Mouse (Mus musculus) layer of hippocampus, adult 11-12 months (tissue): ENCODE data around the gene Tnc.

Source experiments
- DNase-seq: peaks from one replicate; pipeline ENCODE4 v3.0.0; 2022; ENCODE audit warnings: low spot score

The Tnc gene

GRCm38 (mm10) chr4:64025591-64025990 lies 21.2 kb downstream of the Tnc start:
- DNase-seq, result no peak

- no peak for DNase-seq
These were observed 22.6 kb downstream of the Tnc start for GRCm38 (mm10) chr4:64024041-64024779.

- DNase-seq, result no peak
These were observed 25.8 kb downstream of the Tnc start for GRCm38 (mm10) chr4:64020930-64021589.

DNA sequence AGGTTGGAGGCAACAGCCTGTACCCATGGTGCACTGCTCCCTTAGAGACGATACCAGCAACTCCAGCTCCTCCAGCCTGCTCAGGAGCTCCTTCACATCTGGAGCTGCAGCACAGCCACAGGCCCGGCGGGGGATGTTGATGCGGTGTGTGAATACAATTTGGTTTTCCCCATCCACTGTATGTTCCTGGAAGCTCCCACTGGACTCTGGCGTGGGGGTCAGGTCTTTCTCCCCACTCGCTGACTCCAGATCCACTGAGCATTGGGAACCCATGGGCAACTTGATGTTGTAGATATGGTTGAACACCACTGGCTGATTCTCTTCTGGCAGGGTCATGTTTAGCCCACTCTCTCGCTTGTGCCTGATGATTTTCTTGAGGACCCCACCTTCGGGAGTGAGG lies 26.7 kb downstream of the Tnc start:
- no peak for DNase-seq

GRCm38 (mm10) chr4:64011308-64011707 lies 35.5 kb downstream of the Tnc start:
- no peak for DNase-seq

- DNase-seq, result no peak
These were observed 36.9 kb downstream of the Tnc start for GRCm38 (mm10) chr4:64009936-64010335.

- no peak for DNase-seq
These were observed 41.6 kb downstream of the Tnc start for GRCm38 (mm10) chr4:64005198-64005597.

GRCm38 (mm10) chr4:64003677-64004076 lies 43.1 kb downstream of the Tnc start:
- DNase-seq, result no peak

DNA sequence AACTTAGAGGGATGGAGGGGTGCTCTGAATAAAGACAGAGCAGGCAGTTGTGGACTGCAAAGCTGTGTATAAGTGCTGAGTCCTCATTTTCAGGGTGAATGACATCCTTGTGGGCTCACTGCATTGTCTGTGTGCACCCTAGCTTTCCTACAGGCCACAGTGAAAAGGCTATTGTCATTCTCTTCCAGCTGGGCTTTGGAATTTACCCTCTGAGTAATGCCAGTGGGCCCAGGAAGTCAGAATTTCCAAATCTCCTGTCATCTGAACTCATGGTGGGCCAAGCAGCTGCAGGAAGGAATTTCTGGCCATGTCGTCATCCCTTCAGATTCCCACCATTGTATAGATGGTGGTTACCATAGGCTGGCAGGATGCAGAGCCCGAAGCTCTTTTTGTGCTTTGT lies 44.6 kb downstream of the Tnc start:
- no peak for DNase-seq

DNA sequence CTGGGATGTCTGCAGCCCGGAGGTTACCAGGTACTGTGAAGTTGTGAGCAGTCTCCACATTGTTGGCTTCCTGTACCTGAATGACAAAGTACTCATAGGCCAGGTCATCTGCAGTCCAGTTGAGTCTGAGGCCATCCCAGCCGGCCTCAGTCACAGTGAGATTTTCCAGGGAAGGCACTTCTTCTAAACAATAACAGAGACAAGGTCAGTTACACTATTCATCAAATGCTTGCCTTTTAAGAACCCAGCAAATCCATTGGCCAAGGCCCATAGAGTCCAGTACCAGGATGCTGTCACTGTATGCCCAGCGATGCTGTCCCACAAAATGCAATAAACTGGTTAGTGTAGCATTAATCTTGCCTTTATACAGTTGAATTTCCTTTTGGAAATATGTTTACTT lies 46.0 kb downstream of the Tnc start:
- DNase-seq, result no peak

DNA sequence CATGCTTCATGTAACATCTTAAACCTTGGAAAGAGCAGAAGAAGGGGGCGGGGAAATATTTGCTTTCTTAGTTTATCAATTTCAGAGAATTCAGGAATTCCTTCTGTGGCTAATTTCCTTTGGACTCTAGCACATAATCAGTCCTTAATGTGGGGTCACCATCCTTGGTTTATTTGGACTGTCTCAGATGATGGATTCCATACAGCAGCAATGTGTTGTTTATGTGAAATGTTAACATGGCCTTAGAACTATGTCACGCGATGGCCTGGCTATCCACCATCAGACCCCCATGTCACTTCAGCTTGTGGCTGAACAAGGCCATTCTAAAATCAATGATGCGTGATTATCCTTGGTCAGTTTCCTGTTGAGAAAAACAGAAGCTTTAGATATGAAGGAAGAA lies 46.5 kb downstream of the Tnc start:
- DNase-seq, result no peak

GRCm38 (mm10) chr4:63993462-63994113 lies 53.2 kb downstream of the Tnc start:
- DNase-seq, result no peak

- no peak for DNase-seq
These were observed 56.6 kb downstream of the Tnc start for GRCm38 (mm10) chr4:63990216-63990615.

GRCm38 (mm10) chr4:63988090-63988489 lies 58.7 kb downstream of the Tnc start:
- no peak for DNase-seq

DNA sequence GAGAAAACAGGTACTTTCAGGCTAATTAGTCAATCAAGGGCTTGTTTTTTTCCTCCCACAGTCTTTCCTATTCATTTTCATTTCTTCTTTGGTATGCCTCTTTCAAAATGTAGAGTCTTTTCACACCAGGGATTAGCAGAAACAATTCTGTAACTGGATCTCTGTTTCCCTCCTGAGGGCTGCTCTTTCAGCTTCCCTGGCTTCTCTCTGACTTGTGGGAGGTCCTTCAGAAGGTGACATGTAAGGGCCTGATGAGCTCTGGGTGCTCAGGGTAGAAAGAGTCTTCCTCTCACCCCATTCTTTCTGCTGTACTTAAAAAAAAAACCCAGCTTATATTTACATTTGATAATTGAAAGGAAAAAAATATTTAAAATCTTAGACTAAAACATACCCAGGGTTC lies 60.2 kb downstream of the Tnc start:
- no peak for DNase-seq

DNA sequence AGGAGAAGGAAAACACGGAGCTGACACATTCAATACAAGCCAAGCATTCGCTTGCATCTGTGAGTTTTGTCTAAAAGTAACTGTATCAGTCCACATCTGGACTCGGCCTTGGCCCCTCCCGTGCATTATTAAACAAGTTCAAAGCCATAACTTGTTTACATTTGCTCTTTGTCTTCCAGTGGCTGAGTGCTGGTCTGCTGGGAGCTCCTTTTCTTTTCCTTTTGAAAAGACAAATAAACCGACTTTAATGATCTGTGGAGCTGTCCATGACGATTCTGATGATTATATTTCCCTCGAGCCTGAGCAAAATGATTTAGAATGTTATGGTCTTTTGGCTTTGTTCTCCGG lies 63.7 kb downstream of the Tnc start:
- DNase-seq, result no peak

GRCm38 (mm10) chr4:63982425-63983097 lies 64.3 kb downstream of the Tnc start:
- DNase-seq, result no peak

GRCm38 (mm10) chr4:63980211-63980794 lies 66.5 kb downstream of the Tnc start:
- DNase-seq, result no peak

- DNase-seq, result no peak
These were observed 67.2 kb downstream of the Tnc start for GRCm38 (mm10) chr4:63979635-63980034.

DNA sequence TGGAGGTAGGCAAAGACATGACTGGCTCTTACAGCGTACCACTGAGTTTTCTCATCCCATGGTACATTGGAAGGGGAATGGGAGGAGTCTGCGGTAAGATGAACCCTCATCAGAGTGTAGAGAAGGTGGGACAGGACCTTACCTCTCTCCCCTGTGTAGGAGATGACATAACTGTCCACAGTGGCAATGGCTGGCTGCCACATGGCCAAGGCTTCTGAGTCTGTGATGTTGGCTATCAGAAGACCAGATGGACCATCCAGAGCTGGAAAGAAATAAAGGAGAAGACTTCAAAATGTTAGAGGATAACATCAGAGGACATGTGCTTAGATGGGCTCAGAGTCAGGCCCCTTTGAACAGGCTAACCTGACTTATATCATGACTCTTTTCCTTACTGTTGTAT lies 74.3 kb downstream of the Tnc start:
- no peak for DNase-seq

- no peak for DNase-seq
These were observed 75.1 kb downstream of the Tnc start for GRCm38 (mm10) chr4:63971762-63972161.

DNA sequence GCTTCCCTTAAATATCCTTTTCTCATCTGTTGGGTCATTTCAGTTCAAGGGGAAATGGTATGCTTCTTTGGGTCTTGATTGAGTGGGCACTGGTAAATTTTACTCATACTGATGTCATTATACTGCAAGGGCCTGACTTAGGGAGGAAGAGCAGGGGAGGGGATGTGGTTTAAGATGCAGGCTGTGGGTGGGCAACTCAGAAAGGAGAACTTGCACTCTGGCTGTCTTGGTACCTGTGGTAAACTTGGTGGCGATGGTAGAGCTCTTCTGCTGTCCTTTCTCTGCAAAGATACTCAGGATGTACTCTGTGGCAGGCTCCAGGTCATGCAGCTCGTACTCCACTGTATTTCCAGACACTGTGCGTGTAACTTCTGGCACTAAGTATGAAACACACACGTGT lies 75.9 kb downstream of the Tnc start:
- DNase-seq, result no peak

GRCm38 (mm10) chr4:63969891-63970290 lies 76.9 kb downstream of the Tnc start:
- no peak for DNase-seq
